Mouse (Mus musculus) frontal cortex, adult 2 months (tissue): ENCODE measurements around the gene Nmbr. TPM values are rescaled to one million over a fixed set of nuclear protein-coding genes. Genes with fewer than 3 reads are reported as not detected.

ENCODE experiments used
- polyA plus RNA-seq: library from polyadenylated mRNA; depleted of rRNA; stranded (reverse); fragments of >200 nt; gene quantifications from 2 replicates; pipeline ENCODE4 v1.2.3, GENCODE M21; 2012; rRNA removed

Gene Nmbr
- polyA plus RNA-seq, 1 experiment = 16.4 TPM

Other genes with a start within 250 kb of the Nmbr start
- gene Adgrg6, start 159.9 kb upstream of the Nmbr start, polyA plus RNA-seq = 1.4 and 2.5 TPM in 2 replicates
- 93.5 and 103 TPM in 2 replicates for gene Vta1, start within 50 bp of the Nmbr start, polyA plus RNA-seq
- not detected in 2 replicates for gene Gje1, start 12.6 kb downstream of the Nmbr start, polyA plus RNA-seq